Mouse (Mus musculus): ENCODE results near the gene Dmap1.

The Dmap1 gene

GRCm38 (mm10) chr4:117655500-117655863 lies 26.6 kb downstream of the Dmap1 start:
- DNase-seq = no peak

- DNase-seq = no peak
Observed at GRCm38 (mm10) chr4:117654703-117655499, 27.2 kb downstream of the Dmap1 start.

GRCm38 (mm10) chr4:117654016-117654702 lies 27.9 kb downstream of the Dmap1 start:
- DNase-seq = no peak

GRCm38 (mm10) chr4:117652727-117653126 lies 29.3 kb downstream of the Dmap1 start:
- DNase-seq = no peak

- DNase-seq = no peak
Observed at GRCm38 (mm10) chr4:117651626-117652101, 30.4 kb downstream of the Dmap1 start.

GRCm38 (mm10) chr4:117646926-117647755 lies 34.9 kb downstream of the Dmap1 start:
- DNase-seq = no peak

- DNase-seq = no peak
Observed at GRCm38 (mm10) chr4:117646496-117646895, 35.6 kb downstream of the Dmap1 start.

GRCm38 (mm10) chr4:117645859-117646258 lies 36.2 kb downstream of the Dmap1 start:
- DNase-seq = no peak

GRCm38 (mm10) chr4:117645031-117645435 lies 37.0 kb downstream of the Dmap1 start:
- DNase-seq = peak; percentile 87

- DNase-seq = no peak
Observed at GRCm38 (mm10) chr4:117641804-117642203, 40.3 kb downstream of the Dmap1 start.

- no peak for DNase-seq
Observed at GRCm38 (mm10) chr4:117640925-117641703, 41.0 kb downstream of the Dmap1 start.

GRCm38 (mm10) chr4:117636891-117637613 lies 45.0 kb downstream of the Dmap1 start:
- no peak for DNase-seq

- DNase-seq = no peak
Observed at GRCm38 (mm10) chr4:117636152-117636551, 45.9 kb downstream of the Dmap1 start.

- no peak for DNase-seq
Observed at GRCm38 (mm10) chr4:117634642-117635041, 47.4 kb downstream of the Dmap1 start.

GRCm38 (mm10) chr4:117633527-117633926 lies 48.5 kb downstream of the Dmap1 start:
- no peak for DNase-seq

- DNase-seq = no peak
Observed at GRCm38 (mm10) chr4:117630053-117630670, 51.9 kb downstream of the Dmap1 start.

- DNase-seq = no peak
Observed at GRCm38 (mm10) chr4:117628464-117628863, 53.6 kb downstream of the Dmap1 start.

Measured in cerebellum, adult 11 months (tissue).